Mouse (Mus musculus) ES-E14 (cell line): ENCODE data around the gene Bag6. TPM values are rescaled to one million over a fixed set of nuclear protein-coding genes. Genes with fewer than 3 reads are reported as not detected.

ENCODE experiments used
- DNase-seq: peaks from one replicate; pipeline ENCODE4 v3.0.0-alpha.2; 2013; ENCODE audit warnings: low read depth, low spot score
- H3K27ac ChIP-seq: 2 replicates; pipeline ENCODE4 v1.5.1; 2012; ENCODE audit warnings: low read depth, mild to moderate bottlenecking, low read length, moderate library complexity, mixed read lengths; ENCODE audit not compliant: poor library complexity, insufficient read depth, severe bottlenecking
- H3K36me3 ChIP-seq: 2 replicates; pipeline ENCODE4 v1.6.1; 2012; ENCODE audit warnings: mild to moderate bottlenecking, low read length, moderate library complexity, mixed read lengths; ENCODE audit not compliant: control insufficient read depth, poor library complexity, insufficient read depth, severe bottlenecking
- H3K4me1 ChIP-seq, 2 experiments: fragments of 150-350 bp in 1 of 2; sonication (generic) in 1 of 2; 2 replicates each; pipeline ENCODE4 v1.6.1; 2012; ENCODE audit warnings: low read length in 2 of 2, mild to moderate bottlenecking in 1 of 2, mixed read lengths in 1 of 2; ENCODE audit not compliant: control insufficient read depth in 2 of 2, insufficient read depth in 2 of 2, poor library complexity in 1 of 2
- H3K4me3 ChIP-seq, 2 experiments: fragments of 150-350 bp in 1 of 2; sonication (generic) in 1 of 2; 2 replicates each; pipeline ENCODE4 v1.5.1; 2012; ENCODE audit warnings: low read length in 2 of 2, low read depth in 1 of 2, mild to moderate bottlenecking in 1 of 2, mixed read lengths in 1 of 2; ENCODE audit not compliant: insufficient read depth in 1 of 2, poor library complexity in 1 of 2, severe bottlenecking in 1 of 2
- H3K9ac ChIP-seq: 2 replicates; pipeline ENCODE4 v1.6.1; 2012; ENCODE audit warnings: low read depth, mild to moderate bottlenecking, low read length, mixed read lengths; ENCODE audit not compliant: poor library complexity, insufficient read depth, severe bottlenecking
- H3K9me3 ChIP-seq: fragments of 150-350 bp; sonication (generic); 2 replicates; pipeline ENCODE4 v1.6.1; 2012; ENCODE audit warnings: low read depth, mild to moderate bottlenecking, low read length; ENCODE audit not compliant: control insufficient read depth, insufficient read depth
- CHD2 ChIP-seq: IDR thresholded peaks from 2 replicates; pipeline ENCODE4 v1.6.1; 2014; ENCODE audit warnings: mild to moderate bottlenecking, low read depth, low read length, inconsistent platforms
- HCFC1 ChIP-seq: IDR thresholded peaks from 2 replicates; pipeline ENCODE4 v1.6.1; 2012; ENCODE audit warnings: low read length, inconsistent platforms, borderline replicate concordance; ENCODE audit not compliant: insufficient read depth
- MAFK ChIP-seq: IDR thresholded peaks from 2 replicates; pipeline ENCODE4 v1.6.1; 2014; ENCODE audit warnings: mild to moderate bottlenecking, low read depth, low read length, inconsistent platforms; ENCODE audit not compliant: insufficient read depth
- ZC3H11A ChIP-seq: IDR thresholded peaks from 2 replicates; pipeline ENCODE4 v1.6.1; 2012; ENCODE audit warnings: low read depth, mild to moderate bottlenecking, inconsistent platforms, low read length, borderline replicate concordance
- ZNF384 ChIP-seq: IDR thresholded peaks from 2 replicates; pipeline ENCODE4 v1.6.1; 2012; ENCODE audit warnings: low read depth, low read length, inconsistent platforms
- in situ Hi-C, 2 experiments: fragments of 600-800 bp; cut with MboI; formaldehyde crosslinking; loops; one replicate each; pipeline ENCODE4 v1.15.1; 2025; ENCODE audit warnings: low sequenced_read_pairs in 2 of 2, inconsistent platforms in 1 of 2; ENCODE audit not compliant: unreplicated experiment in 2 of 2
- total RNA-seq: library from RNA; depleted of rRNA; stranded (reverse); fragments of 300-350 nt; gene quantifications from 2 replicates; pipeline ENCODE4 v1.2.3, GENCODE M21; 2012; rRNA removed

Gene Bag6
- 208 and 245 TPM in 2 replicates for total RNA-seq

DNA sequence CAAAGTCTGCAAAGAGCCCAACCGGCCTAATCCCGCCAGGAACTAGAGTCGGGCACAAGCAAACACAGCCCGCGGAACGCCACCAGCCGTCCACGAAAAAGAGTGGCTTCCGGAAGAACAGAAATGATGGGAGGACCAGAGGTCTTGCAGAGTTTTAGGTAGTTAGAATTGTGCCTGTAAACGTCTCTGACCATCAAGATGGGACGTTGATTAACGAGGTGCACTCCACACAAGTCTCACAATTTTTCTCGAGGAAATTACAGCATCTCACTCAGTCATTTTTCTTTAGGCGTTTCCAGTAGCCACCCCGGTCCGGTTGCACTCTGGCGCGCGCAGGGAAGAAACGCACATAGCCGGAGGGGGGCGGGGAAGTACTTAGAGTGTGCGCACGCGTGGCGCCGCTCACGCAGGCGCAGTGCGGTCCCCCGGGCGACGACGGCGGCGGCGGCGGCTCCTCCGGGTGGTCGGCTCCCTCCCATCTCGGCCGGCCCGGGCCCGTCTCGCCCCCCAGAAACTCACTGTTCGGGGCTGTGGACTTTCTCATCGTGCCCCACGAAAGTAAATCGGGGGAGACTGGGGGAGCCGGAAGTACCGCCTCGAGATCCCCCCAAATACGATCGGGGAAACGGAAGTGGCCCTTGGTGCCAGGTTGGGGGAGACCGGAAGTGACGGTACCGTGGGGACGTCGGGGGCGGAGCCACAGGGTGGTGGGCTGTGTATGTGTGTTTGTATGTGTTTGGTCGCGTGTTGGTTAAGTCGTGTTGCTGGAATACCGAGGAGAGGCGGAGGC lies at the start of gene Bag6:
TSS of gene Bag6 (plus strand) at position 378 of the 790 bp plus-strand sequence.
- Histone ChIP-seq H3K36me3 (peaks cover 16% of the 10 kb centered on the region), H3K9me3 (no peaks in the 10 kb centered on the region), H3K4me1 (peaks cover 0 to 9% of the 10 kb centered on the region in 2 experiments; a peak in 2 of 4 replicates), H3K9ac (peak within 1 kb of the TSS; percentile 98), H3K4me3 (peak within 1 kb of the TSS; percentile 68 to 95), H3K27ac (peak within 1 kb of the TSS; percentile 94)
- in situ Hi-C loops, result no loop called here
- DNase-seq, result peak; percentile 89
- no peak for TF ChIP-seq ZC3H11A
- peak; percentile 83 for TF ChIP-seq HCFC1
- TF ChIP-seq CHD2, result no peak; the same call in 1 of the 2 replicates
- no peak for TF ChIP-seq MAFK

DNA sequence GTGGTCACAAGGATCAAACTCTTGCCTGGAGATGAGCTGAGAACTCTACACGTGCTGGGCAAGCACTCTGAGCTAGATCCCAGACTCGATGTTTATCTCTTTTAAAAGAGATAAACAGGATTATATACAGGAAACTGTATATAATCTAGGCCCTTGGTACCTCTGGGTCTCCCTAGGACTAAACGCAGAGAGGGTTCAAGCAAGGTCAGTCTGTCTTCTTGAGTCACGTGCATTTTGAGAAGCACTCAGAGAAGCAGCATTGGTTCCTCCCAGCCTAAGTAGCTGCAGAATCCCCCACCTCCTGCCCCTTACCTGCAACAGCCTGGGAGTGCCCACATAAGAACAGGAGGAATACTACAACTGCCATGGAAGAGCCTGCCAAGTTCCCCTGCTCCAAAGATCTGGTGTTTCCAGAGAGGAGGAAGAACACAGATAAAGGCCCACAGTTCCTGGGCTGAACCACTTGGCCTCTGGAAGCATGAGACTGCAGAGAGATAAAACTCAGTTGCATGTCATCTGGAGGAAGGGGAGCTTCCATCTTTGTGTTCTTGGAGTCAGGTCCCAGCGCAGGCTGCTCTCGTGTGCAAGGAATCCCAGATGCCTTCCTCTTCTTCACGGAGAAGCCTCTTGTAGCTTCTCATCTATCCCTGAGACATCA lies 49.6 kb upstream of the Bag6 start, which contains the start of gene Ly6g6f:
TSS of gene Ly6g6f (minus strand) at position 403 of the 658 bp plus-strand sequence.
- no peak for DNase-seq
- Histone ChIP-seq H3K4me3 (no peak within 1 kb of the TSS), H3K27ac (no peak within 1 kb of the TSS), H3K9ac (no peak within 1 kb of the TSS), H3K4me1 (peaks cover 0 to 3% of the 10 kb centered on the region in 2 experiments; a peak in 1 of 4 replicates), H3K36me3 (no peaks in the 10 kb centered on the region), H3K9me3 (no peaks in the 10 kb centered on the region)
- in situ Hi-C loops, result no loop called here
- TF ChIP-seq ZNF384, result no peak
- TF ChIP-seq ZC3H11A, result no peak
- no peak for TF ChIP-seq MAFK

DNA sequence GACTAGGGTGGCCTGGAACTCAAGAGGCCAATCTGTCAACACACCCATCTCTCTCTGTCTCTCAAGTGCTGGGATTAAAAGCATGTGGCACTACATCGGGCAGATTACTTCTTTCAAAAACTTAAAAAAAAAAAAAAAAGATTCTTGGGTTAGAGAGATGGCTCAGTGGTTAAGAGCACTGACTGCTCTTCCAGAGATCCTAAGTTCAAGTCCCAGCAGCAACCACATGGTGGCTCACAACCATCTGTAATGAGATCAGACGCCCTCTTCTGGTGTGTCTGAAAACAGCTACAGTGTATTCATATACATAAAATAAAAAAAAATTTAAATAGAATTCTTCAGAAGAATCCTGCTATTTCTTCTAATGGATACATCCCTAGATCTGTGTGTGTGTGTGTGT lies 46.8 kb upstream of the Bag6 start:
- Histone ChIP-seq H3K36me3 (peaks cover 4% of the 10 kb centered on the region; the same call in 1 of the 2 replicates), H3K27ac (no peak overlapping the region), H3K9me3 (no peaks in the 10 kb centered on the region), H3K4me3 (no peak overlapping the region), H3K4me1 (peaks cover 0 to 2% of the 10 kb centered on the region in 2 experiments; a peak in 1 of 4 replicates), H3K9ac (no peak overlapping the region)
- in situ Hi-C loops, result no loop called here
- DNase-seq, result no peak
- peak; percentile 54 for TF ChIP-seq ZNF384
- no peak for TF ChIP-seq MAFK

DNA sequence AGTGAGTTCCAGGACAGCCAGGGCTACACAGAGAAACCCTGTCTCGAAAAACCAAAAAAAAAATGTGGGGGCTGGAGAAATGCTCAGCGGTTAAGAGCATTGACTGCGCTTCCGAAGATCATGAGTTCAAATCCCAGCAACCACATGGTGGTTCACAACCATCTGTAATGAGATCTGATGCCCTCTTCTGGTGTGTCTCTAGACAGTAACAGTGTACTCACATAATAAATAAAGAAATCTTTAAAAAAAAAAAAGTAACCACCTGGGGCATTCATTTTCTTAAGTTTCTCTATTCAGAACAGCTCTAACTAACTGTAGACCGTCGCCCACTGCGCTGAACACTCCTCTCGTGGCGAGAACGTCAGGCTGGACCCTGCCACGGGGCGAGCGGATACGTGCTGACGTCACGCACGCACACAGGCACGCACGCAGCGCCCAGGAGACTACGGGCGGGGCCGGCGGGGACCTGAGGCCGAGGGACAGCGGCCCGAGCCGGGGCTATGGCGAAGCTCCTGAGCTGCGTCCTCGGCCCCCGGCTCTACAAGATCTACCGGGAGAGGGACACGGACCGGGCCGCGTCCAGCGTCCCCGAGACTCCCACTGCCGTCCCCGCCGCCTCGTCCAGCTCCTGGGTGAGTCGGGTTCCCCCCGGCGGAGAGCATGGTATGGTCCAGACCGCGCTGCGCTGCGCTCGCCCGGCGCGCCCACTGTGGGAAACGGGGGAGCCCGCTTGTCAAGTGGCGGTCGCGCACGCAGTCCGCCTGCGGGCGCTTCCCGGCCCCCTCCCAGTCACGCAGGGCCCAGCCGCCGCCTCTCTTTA lies 45.9 kb upstream of the Bag6 start, which contains the start of gene Abhd16a:
TSS of gene Abhd16a (plus strand) at position 439 of the 820 bp plus-strand sequence.
- H3K9ac ChIP-seq, result peak within 1 kb of the TSS; percentile 97
- TF ChIP-seq MAFK (no peak), ZC3H11A (no peak), CHD2 (no peak), HCFC1 (no peak), ZNF384 (0 out of 2 replicates have a peak, but pooled peaks have one; percentile 43)
- peak within 1 kb of the TSS; percentile 74; the same call in 1 of the 2 replicates for H3K27ac ChIP-seq
- peaks cover 4% of the 10 kb centered on the region; the same call in 1 of the 2 replicates for H3K36me3 ChIP-seq
- H3K4me3 ChIP-seq, result peak within 1 kb of the TSS; percentile 74 to 85
- H3K9me3 ChIP-seq, result no peaks in the 10 kb centered on the region
- DNase-seq, result peak; percentile 81
- H3K4me1 ChIP-seq, result peaks cover 0 to 2% of the 10 kb centered on the region in 2 experiments; a peak in 1 of 4 replicates
- in situ Hi-C loops, result no loop called here
